Mouse (Mus musculus) liver, embryonic 14.5 days (tissue): ENCODE data around the gene Hbs1l. TPM values are rescaled to one million over a fixed set of nuclear protein-coding genes. Genes with fewer than 3 reads are reported as not detected.
"Not testable (repeated sequence)": the region's sequence is repeated elsewhere in the genome, so short reads cannot be mapped to it uniquely, and the experiment has no call there.

Source experiments
- ATAC-seq: fragments of 200-750 bp; cut with Nextera tagmentation; 2 replicates; pipeline ENCODE4 v1.8.0; 2017; ENCODE audit warnings: moderate number of reproducible peaks, mild to moderate bottlenecking, moderate library complexity; ENCODE audit not compliant: insufficient read depth
- DNase-seq, 3 experiments: peaks; one replicate each; pipeline ENCODE4 v3.0.0-alpha.2; 2012 to 2013; ENCODE audit warnings: low read depth in 3 of 3, low spot score in 3 of 3
- H3K27ac ChIP-seq: fragments of 300-500 bp; sonication (generic); 2 replicates; pipeline ENCODE4 v1.5.1; 2014; ENCODE audit warnings: moderate library complexity, mild to moderate bottlenecking, control low read depth, inconsistent platforms
- H3K27me3 ChIP-seq: fragments of 300-500 bp; sonication (generic); 2 replicates; pipeline ENCODE4 v1.6.1; 2014; ENCODE audit warnings: mild to moderate bottlenecking, low read length, moderate library complexity; ENCODE audit not compliant: control insufficient read depth, insufficient read depth
- H3K36me3 ChIP-seq: fragments of 300-500 bp; sonication (generic); replicated peaks from 2 replicates; pipeline ENCODE4 v1.6.1; 2014; ENCODE audit warnings: low read depth; ENCODE audit not compliant: control insufficient read depth, insufficient read depth
- H3K4me1 ChIP-seq, 2 experiments: fragments of 200-500 bp in 1 of 2; fragments of 300-500 bp in 1 of 2; sonication (generic) in 1 of 2; replicated peaks; 2 replicates each; pipeline ENCODE4 v1.6.1; 2012 to 2014; ENCODE audit warnings: antibody characterized with exemption in 1 of 2, inconsistent platforms in 1 of 2, low read length in 1 of 2; ENCODE audit not compliant: control insufficient read depth in 2 of 2, insufficient read depth in 2 of 2
- H3K4me2 ChIP-seq: fragments of 300-500 bp; sonication (generic); 2 replicates; pipeline ENCODE4 v1.6.1; 2014; ENCODE audit warnings: low read depth, mild to moderate bottlenecking, control low read depth, moderate library complexity
- H3K4me3 ChIP-seq, 2 experiments: fragments of 200-500 bp in 1 of 2; fragments of 300-500 bp in 1 of 2; sonication (generic) in 1 of 2; 2 replicates each; pipeline ENCODE4 v1.5.1; 2012 to 2014; ENCODE audit warnings: low read depth in 2 of 2, low read length in 2 of 2, mild to moderate bottlenecking in 2 of 2, control low read depth in 1 of 2, inconsistent platforms in 1 of 2, moderate library complexity in 1 of 2; ENCODE audit not compliant: insufficient read depth in 1 of 2
- H3K9ac ChIP-seq: fragments of 300-500 bp; sonication (generic); replicated peaks from 2 replicates; pipeline ENCODE4 v1.6.1; 2014; ENCODE audit warnings: mild to moderate bottlenecking, control low read depth, moderate library complexity
- H3K9me3 ChIP-seq: fragments of 300-500 bp; sonication (generic); 2 replicates; pipeline ENCODE4 v1.6.1; 2016; ENCODE audit warnings: low read length, mixed read lengths; ENCODE audit not compliant: control insufficient read depth
- CTCF ChIP-seq: IDR thresholded peaks from 2 replicates; pipeline ENCODE4 v1.5.1; 2016; ENCODE audit warnings: antibody characterized with exemption, low read depth, control low read depth
- EP300 ChIP-seq: IDR thresholded peaks from 2 replicates; pipeline ENCODE4 v1.6.1; 2016; ENCODE audit warnings: antibody characterized with exemption, low read depth
- WGBS: fragments of 180-500 bp; shearing (Covaris S2); extraction: QIAGEN DNeasy Blood & Tissue Kit; methylation state at CpG from one replicate; pipeline ENCODE4 v1.1.7; 2014; ENCODE audit not compliant: insufficient replicate concordance; 5-methylcytosine and 5-hydroxymethylcytosine counted together
- polyA plus RNA-seq, 2 experiments: library from polyadenylated mRNA; depleted of rRNA in 1 of 2; stranded (reverse) in 1 of 2; unstranded in 1 of 2; fragments of >200 nt; fragmentation: Nextera tagmentation in 1 of 2; extraction: Ambion mirVana in 1 of 2; gene quantifications; 2 replicates each; pipeline versions ENCODE4 v1.2.1 to v1.2.3; 2012 to 2014

Gene Hbs1l
- polyA plus RNA-seq, 2 experiments: 18.0 to 56.1 TPM

DNA sequence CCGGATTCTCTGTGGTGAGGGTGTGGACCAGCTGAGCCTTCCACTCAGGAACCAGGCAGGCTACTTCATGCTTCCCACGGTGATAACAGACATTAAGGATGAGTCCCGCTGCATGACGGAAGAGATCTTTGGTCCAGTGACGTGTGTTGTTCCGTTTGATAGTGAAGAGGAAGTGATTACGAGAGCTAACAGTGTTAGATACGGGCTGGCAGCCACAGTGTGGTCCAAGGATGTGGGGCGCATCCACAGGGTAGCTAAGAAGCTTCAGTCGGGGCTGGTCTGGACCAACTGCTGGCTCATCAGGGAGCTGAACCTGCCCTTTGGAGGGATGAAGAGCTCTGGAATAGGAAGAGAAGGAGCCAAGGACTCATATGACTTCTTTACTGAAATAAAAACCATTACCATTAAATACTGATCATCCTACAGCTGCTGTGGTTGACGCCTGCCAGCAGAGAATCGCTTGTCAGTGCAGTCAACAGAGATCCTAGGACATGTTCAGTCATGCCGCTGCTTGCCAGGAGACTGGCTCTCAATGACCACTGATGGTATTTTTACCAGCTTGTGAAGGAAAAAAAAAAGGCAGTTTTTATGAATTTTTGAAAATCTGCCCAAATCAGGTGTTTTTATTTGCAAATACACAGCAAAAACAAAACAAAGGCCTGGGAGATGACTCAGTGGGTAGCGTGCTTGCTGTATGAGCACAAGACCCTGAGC, 99.8 kb downstream of the Hbs1l start:
- Histone ChIP-seq H3K9me3 (no peaks in the 10 kb centered on the region), H3K4me1 (no peaks in the 10 kb centered on the region; a peak in 1 of 4 replicates), H3K4me3 (no peak overlapping the region), H3K9ac (no peak overlapping the region), H3K4me2 (no peak overlapping the region), H3K27ac (no peak overlapping the region), H3K27me3 (no peaks in the 10 kb centered on the region), H3K36me3 (no peaks in the 10 kb centered on the region)
- WGBS: 32% methylated on average over 14 of the region's 14 CpGs
- DNase-seq (no peak), ATAC-seq (no peak)
- no peak for TF ChIP-seq EP300

DNA sequence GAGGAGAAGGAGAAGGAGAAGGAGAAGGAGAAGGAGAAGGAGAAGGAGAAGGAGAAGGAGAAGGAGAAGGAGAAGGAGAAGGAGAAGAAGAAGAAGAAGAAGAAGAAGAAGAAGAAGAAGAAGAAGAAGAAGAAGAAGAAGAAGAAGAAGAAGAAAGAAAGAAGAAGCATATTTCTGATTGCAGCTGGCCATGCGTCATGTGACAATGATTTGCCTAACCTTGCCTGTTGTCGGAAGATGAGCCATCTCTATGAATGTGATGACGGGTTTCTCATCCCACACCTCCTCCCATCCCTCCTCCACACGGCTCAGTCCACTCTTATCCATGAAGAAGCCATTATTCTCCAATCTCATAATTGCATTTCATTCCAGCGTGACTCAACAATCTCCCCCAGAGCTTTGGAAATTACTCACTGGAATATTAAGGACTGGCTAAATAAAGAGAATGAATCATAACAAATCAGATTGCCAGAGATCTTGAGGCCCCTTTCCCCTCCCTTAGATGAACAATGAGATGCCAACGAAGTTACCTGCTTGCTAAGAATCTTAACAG, 103.2 kb downstream of the Hbs1l start:
- not testable (repeated sequence) for H3K4me2 ChIP-seq, H3K27me3 ChIP-seq, H3K27ac ChIP-seq, H3K9ac ChIP-seq, H3K9me3 ChIP-seq, ATAC-seq, H3K4me3 ChIP-seq, H3K4me1 ChIP-seq, DNase-seq, H3K36me3 ChIP-seq
- WGBS: 62% methylated on average over 6 of the region's 6 CpGs

DNA sequence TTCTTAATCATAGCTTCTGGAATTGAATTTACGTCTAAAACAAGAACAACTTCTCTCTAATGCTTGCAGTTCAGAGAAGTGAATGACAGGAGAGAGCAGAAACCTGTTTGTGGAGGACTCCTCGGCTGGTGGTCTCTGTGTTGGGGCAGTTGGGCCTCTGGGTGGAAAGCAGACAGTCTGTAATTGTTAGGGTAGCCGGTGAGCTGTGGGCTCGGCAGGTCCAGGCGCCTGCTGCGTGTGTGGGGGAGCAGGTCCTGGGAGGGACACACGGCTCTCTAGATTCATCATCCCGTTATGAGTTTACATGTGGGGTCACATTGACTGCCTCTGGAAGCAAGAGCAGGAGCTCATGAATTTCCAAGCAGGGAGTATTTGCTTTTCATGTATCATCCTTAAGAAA, 103.8 kb downstream of the Hbs1l start:
- H3K4me1 ChIP-seq: no peaks in the 10 kb centered on the region; a peak in 1 of 4 replicates
- H3K4me3 ChIP-seq: no peak overlapping the region
- DNase-seq (no peak), ATAC-seq (no peak)
- H3K9me3 ChIP-seq: no peaks in the 10 kb centered on the region
- WGBS: 58% methylated on average over 8 of the region's 8 CpGs
- H3K27me3 ChIP-seq: no peaks in the 10 kb centered on the region
- TF ChIP-seq EP300: no peak
- no peak for TF ChIP-seq CTCF
- no peak overlapping the region for H3K4me2 ChIP-seq
- no peak overlapping the region for H3K27ac ChIP-seq
- no peak overlapping the region for H3K9ac ChIP-seq
- H3K36me3 ChIP-seq: no peaks in the 10 kb centered on the region

DNA sequence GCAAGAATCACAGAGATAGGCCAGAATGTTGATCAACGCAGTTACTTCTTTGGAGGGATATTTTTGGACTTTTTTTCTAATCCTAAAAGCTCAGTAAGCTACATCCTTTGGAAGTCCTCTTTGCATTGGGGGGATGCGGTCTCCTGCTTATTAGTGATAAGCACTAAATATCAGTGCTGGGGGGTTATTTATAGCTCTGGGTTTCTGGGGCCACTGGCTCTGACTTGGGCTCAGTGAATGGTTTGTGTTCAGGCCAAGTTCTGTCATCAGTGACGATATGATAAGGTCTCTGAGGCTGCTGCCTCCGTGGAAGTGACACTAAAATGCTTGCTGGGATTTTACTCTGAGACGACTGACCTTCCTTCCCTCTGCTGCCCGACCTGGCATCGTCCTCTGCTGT, 104.3 kb downstream of the Hbs1l start:
- Histone ChIP-seq H3K27ac (no peak overlapping the region), H3K9me3 (no peaks in the 10 kb centered on the region), H3K4me1 (no peaks in the 10 kb centered on the region; a peak in 1 of 4 replicates), H3K27me3 (no peaks in the 10 kb centered on the region), H3K4me3 (no peak overlapping the region), H3K36me3 (no peaks in the 10 kb centered on the region), H3K4me2 (no peak overlapping the region), H3K9ac (no peak overlapping the region)
- TF ChIP-seq EP300 (no peak), CTCF (no peak)
- ATAC-seq (no peak), DNase-seq (no peak)
- WGBS: 14% methylated on average over 7 of the region's 7 CpGs

DNA sequence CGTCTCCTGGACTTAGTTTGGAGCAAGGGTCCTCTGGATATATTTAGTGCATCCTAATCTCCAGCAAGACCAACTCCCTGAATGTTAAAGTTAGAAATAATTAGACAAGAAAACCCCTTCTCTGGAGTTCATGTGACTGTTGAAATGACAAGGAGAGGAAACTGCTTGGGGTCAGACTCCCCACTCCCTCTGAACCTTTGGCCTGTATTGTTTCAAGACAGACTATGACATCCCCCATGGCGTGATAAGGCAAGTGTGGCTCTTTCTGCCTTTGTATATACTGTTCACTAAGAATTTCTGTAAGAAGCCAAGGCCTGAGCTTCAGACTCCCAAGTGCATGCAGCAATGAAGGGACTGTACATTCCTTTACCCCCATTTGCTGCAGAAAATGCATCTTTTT, 104.7 kb downstream of the Hbs1l start:
- Histone ChIP-seq H3K4me2 (no peak overlapping the region), H3K4me1 (no peaks in the 10 kb centered on the region; a peak in 1 of 4 replicates), H3K36me3 (no peaks in the 10 kb centered on the region), H3K27ac (no peak overlapping the region), H3K27me3 (no peaks in the 10 kb centered on the region), H3K9me3 (no peaks in the 10 kb centered on the region), H3K9ac (no peak overlapping the region), H3K4me3 (no peak overlapping the region)
- DNase-seq (no peak), ATAC-seq (no peak)
- TF ChIP-seq CTCF (no peak), EP300 (no peak)
- WGBS: 46% methylated on average over 2 of the region's 2 CpGs
